Mouse (Mus musculus) midbrain, embryonic 14.5 days (tissue): Measurements from ENCODE around the gene Ankfy1. TPM values are rescaled to one million over a fixed set of nuclear protein-coding genes. Genes with fewer than 3 reads are reported as not detected.
"Not testable (repeated sequence)": the region's sequence is repeated elsewhere in the genome, so short reads cannot be mapped to it uniquely, and the experiment has no call there.

Experiments used
- ATAC-seq: fragments of 200-750 bp; cut with Nextera tagmentation; 2 replicates; pipeline ENCODE4 v1.8.0; 2017; ENCODE audit warnings: moderate number of reproducible peaks, moderate library complexity; ENCODE audit not compliant: low FRiP score, low TSS enrichment
- DNase-seq: peaks from one replicate; pipeline ENCODE4 v3.0.0-alpha.2; 2015
- H3K27ac ChIP-seq: fragments of 300-500 bp; sonication (generic); replicated peaks from 2 replicates; pipeline ENCODE4 v1.5.1; 2014; ENCODE audit warnings: mild to moderate bottlenecking, low read depth, low read length, moderate library complexity
- H3K27me3 ChIP-seq: fragments of 300-500 bp; sonication (generic); 2 replicates; pipeline ENCODE4 v1.6.1; 2014; ENCODE audit warnings: low read length, control low read depth, mixed read lengths; ENCODE audit not compliant: control insufficient read depth, insufficient read depth
- H3K36me3 ChIP-seq: fragments of 300-500 bp; sonication (generic); 2 replicates; pipeline ENCODE4 v1.6.1; 2014; ENCODE audit warnings: low read length, control low read depth; ENCODE audit not compliant: control insufficient read depth, insufficient read depth
- H3K4me1 ChIP-seq: fragments of 300-500 bp; sonication (generic); 2 replicates; pipeline ENCODE4 v1.6.1; 2014; ENCODE audit warnings: mild to moderate bottlenecking, antibody characterized with exemption, low read length, control low read depth; ENCODE audit not compliant: control insufficient read depth, insufficient read depth
- H3K4me2 ChIP-seq: fragments of 300-500 bp; sonication (generic); 2 replicates; pipeline ENCODE4 v1.6.1; 2014; ENCODE audit warnings: mild to moderate bottlenecking, low read length, moderate library complexity
- H3K4me3 ChIP-seq: fragments of 300-500 bp; sonication (generic); replicated peaks from 2 replicates; pipeline ENCODE4 v1.5.1; 2014; ENCODE audit warnings: low read depth, low read length
- H3K9ac ChIP-seq: fragments of 300-500 bp; sonication (generic); replicated peaks from 2 replicates; pipeline ENCODE4 v1.6.1; 2014; ENCODE audit warnings: mild to moderate bottlenecking, low read length, moderate library complexity
- H3K9me3 ChIP-seq: fragments of 300-500 bp; sonication (generic); 2 replicates; pipeline ENCODE4 v1.6.1; 2016; ENCODE audit warnings: low read length, control low read depth, mixed read lengths; ENCODE audit not compliant: control insufficient read depth
- WGBS: fragments of 180-500 bp; shearing (Covaris S2); extraction: QIAGEN DNeasy Blood & Tissue Kit; methylation state at CpG from one replicate; pipeline ENCODE4 v1.1.7; 2014; 5-methylcytosine and 5-hydroxymethylcytosine counted together
- polyA plus RNA-seq: library from polyadenylated mRNA; unstranded; fragments of >200 nt; fragmentation: Nextera tagmentation; extraction: Ambion mirVana; gene quantifications from 2 replicates; pipeline ENCODE4 v1.2.1, GENCODE M21; 2014

The Ankfy1 gene
- polyA plus RNA-seq, 1 experiment from 2014 or later, result 40.0 TPM

GRCm38 (mm10) chr11:72760781-72761180, 71.0 kb downstream of the Ankfy1 start:
- Histone ChIP-seq H3K9me3 (no peaks in the 10 kb centered on the region), H3K4me3 (no peak overlapping the region), H3K27ac (no peak overlapping the region), H3K4me2 (no peak overlapping the region), H3K4me1 (no peaks in the 10 kb centered on the region), H3K27me3 (no peaks in the 10 kb centered on the region), H3K36me3 (peaks cover 84% of the 10 kb centered on the region), H3K9ac (no peak overlapping the region)
- ATAC-seq (no peak), DNase-seq (no peak)
- WGBS, result 89% methylated on average over 1 of the region's 1 CpGs

GRCm38 (mm10) chr11:72764270-72764669, 74.5 kb downstream of the Ankfy1 start:
- DNase-seq, result no peak
- no peak overlapping the region for H3K4me3 ChIP-seq
- peaks cover 74% of the 10 kb centered on the region for H3K36me3 ChIP-seq
- H3K27ac ChIP-seq, result no peak overlapping the region
- no peaks in the 10 kb centered on the region for H3K9me3 ChIP-seq
- 93% methylated on average over 4 of the region's 4 CpGs for WGBS
- H3K9ac ChIP-seq, result no peak overlapping the region
- no peak for ATAC-seq
- no peak overlapping the region for H3K4me2 ChIP-seq
- no peaks in the 10 kb centered on the region for H3K4me1 ChIP-seq
- H3K27me3 ChIP-seq, result no peaks in the 10 kb centered on the region

DNA sequence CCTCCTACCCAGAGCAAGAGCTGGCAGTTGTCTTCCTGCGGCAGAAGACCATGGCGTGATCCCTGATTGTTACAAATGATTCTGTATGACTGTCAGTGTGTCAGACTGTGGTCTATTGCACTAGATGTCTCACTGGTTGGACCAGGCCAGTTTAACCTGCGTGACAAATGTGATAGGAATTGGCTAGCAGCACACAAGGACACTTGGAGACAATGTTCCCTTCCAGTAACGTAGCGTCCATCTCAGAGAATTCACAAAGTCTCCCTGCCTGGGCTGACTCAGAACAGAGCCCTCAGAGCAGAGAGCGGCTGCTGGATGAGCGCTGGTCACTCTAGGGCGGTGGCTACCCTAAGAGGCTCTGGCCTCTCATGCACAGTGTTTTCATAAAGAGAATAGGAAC, 77.9 kb downstream of the Ankfy1 start:
- no peak overlapping the region for H3K4me2 ChIP-seq
- no peaks in the 10 kb centered on the region for H3K27me3 ChIP-seq
- H3K4me1 ChIP-seq, result no peaks in the 10 kb centered on the region
- H3K27ac ChIP-seq, result no peak overlapping the region
- H3K9ac ChIP-seq, result no peak overlapping the region
- H3K36me3 ChIP-seq, result peaks cover 50% of the 10 kb centered on the region
- no peak for ATAC-seq
- H3K4me3 ChIP-seq, result no peak overlapping the region
- DNase-seq, result no peak
- WGBS, result 92% methylated on average over 8 of the region's 8 CpGs
- H3K9me3 ChIP-seq, result no peaks in the 10 kb centered on the region

- DNase-seq (no peak), ATAC-seq (no peak)
- Histone ChIP-seq H3K4me1 (no peaks in the 10 kb centered on the region), H3K36me3 (peaks cover 40% of the 10 kb centered on the region), H3K27ac (no peak overlapping the region), H3K9ac (no peak overlapping the region), H3K4me3 (no peak overlapping the region), H3K4me2 (no peak overlapping the region), H3K27me3 (no peaks in the 10 kb centered on the region), H3K9me3 (no peaks in the 10 kb centered on the region)
- WGBS, result 94% methylated on average over 3 of the region's 3 CpGs
Measured at GRCm38 (mm10) chr11:72769061-72769460, 79.3 kb downstream of the Ankfy1 start.

- DNase-seq, result no peak
- no peak overlapping the region for H3K4me2 ChIP-seq
- no peaks in the 10 kb centered on the region for H3K9me3 ChIP-seq
- H3K4me1 ChIP-seq, result no peaks in the 10 kb centered on the region
- H3K4me3 ChIP-seq, result no peak overlapping the region
- no peak overlapping the region for H3K9ac ChIP-seq
- H3K36me3 ChIP-seq, result peaks cover 32% of the 10 kb centered on the region
- WGBS, result 91% methylated on average over 3 of the region's 3 CpGs
- no peak for ATAC-seq
- no peaks in the 10 kb centered on the region for H3K27me3 ChIP-seq
- no peak overlapping the region for H3K27ac ChIP-seq
Measured at GRCm38 (mm10) chr11:72770324-72770723, 80.5 kb downstream of the Ankfy1 start.

- DNase-seq (no peak), ATAC-seq (no peak)
- Histone ChIP-seq H3K27me3 (no peaks in the 10 kb centered on the region), H3K9ac (no peak overlapping the region), H3K4me2 (no peak overlapping the region), H3K27ac (no peak overlapping the region), H3K36me3 (peaks cover 32% of the 10 kb centered on the region), H3K4me1 (no peaks in the 10 kb centered on the region), H3K9me3 (no peaks in the 10 kb centered on the region), H3K4me3 (no peak overlapping the region)
- WGBS, result 85% methylated on average over 5 of the region's 5 CpGs
Measured at GRCm38 (mm10) chr11:72770816-72771215, 81.0 kb downstream of the Ankfy1 start.

GRCm38 (mm10) chr11:72771461-72771860, 81.7 kb downstream of the Ankfy1 start:
- no peak overlapping the region for H3K4me2 ChIP-seq
- H3K36me3 ChIP-seq, result peaks cover 32% of the 10 kb centered on the region
- no peak overlapping the region for H3K4me3 ChIP-seq
- H3K9me3 ChIP-seq, result no peaks in the 10 kb centered on the region
- ATAC-seq, result no peak
- no peaks in the 10 kb centered on the region for H3K4me1 ChIP-seq
- H3K9ac ChIP-seq, result no peak overlapping the region
- no peaks in the 10 kb centered on the region for H3K27me3 ChIP-seq
- DNase-seq, result no peak
- 84% methylated on average over 4 of the region's 4 CpGs for WGBS
- no peak overlapping the region for H3K27ac ChIP-seq

DNA sequence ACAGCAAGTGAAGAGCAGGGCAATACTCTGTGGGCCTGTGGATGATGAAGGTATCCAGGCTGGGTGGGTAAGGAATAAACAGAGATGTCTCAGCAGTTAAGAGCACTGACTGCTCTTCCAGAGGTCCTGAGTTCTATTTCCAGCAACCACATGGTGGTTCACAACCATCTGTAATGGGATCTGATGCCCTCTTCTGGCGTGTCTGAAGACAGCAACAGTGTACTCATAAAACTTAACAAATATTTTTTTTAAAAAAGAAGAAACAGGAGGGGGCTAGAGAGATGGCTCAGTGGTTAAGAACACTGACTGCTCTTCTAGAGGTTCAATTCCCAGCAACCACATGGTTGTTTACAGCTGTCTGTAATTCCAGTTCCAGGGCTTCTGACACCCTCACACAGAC, 82.8 kb downstream of the Ankfy1 start:
- whole genome bisulfite sequencing, result 32% methylated on average over 1 of the region's 1 CpGs
- H3K9me3 ChIP-seq, H3K4me1 ChIP-seq, H3K27me3 ChIP-seq, H3K4me2 ChIP-seq, ATAC-seq, H3K9ac ChIP-seq, H3K4me3 ChIP-seq, H3K27ac ChIP-seq, DNase-seq: not testable (repeated sequence)
- H3K36me3 ChIP-seq, result peaks cover 25% of the 10 kb centered on the region

DNA sequence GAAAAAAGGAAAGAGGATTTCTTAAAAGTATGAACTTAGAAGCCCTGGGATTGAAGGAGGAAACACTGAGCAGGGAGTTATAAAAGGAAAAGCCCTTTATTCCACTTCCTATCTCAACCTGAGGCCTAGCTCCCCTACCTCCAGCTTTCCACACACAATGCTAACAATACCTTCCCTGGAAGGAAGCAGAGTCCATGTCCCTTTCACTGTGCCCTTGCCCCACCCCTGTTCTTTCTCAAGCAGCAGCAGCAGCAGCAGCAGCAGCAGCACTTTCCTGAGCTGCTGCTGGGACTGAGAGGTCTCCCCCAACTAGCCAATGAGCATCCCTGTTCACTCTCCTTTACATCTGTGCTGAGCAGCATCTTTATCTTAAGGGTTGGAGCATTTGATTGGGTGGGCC, 89.2 kb downstream of the Ankfy1 start:
- H3K27ac ChIP-seq, result no peak overlapping the region
- H3K36me3 ChIP-seq, result no peaks in the 10 kb centered on the region
- no peak overlapping the region for H3K4me3 ChIP-seq
- H3K9ac ChIP-seq, result no peak overlapping the region
- no peak for ATAC-seq
- DNase-seq, result no peak
- no peak overlapping the region for H3K4me2 ChIP-seq
- no peaks in the 10 kb centered on the region for H3K4me1 ChIP-seq
- H3K9me3 ChIP-seq, result no peaks in the 10 kb centered on the region
- H3K27me3 ChIP-seq, result no peaks in the 10 kb centered on the region
